Mouse (Mus musculus): ENCODE results near the gene Sez6l2.

DNA sequence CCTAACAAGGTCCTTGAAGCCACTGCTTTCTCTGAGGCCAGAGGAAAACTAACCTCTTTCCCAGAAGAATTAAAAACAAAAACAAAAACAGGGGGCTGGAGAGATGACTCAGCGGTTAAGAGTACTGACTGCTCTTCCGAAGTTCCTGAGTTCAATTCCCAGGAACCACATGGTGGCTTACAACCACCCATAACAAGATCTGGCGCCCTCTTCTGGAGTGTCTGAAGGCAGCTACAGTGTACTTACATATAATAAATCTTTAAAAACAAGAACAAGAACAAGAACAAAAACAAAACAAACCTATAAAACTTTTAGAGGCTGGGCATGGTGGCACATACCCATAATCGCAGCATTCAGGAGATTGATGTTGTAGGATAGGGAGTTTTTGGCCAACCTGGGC, 46.1 kb downstream of the Sez6l2 start:
- TF ChIP-seq CTCF (IDR thresholded peaks at IDR 0.05) (peak; percentile 39), EP300 (IDR thresholded peaks at IDR 0.05) (no peak)

Data from lung, postnatal 0 days (tissue).